Mouse (Mus musculus): ENCODE results near the gene Prkd2.

DNA sequence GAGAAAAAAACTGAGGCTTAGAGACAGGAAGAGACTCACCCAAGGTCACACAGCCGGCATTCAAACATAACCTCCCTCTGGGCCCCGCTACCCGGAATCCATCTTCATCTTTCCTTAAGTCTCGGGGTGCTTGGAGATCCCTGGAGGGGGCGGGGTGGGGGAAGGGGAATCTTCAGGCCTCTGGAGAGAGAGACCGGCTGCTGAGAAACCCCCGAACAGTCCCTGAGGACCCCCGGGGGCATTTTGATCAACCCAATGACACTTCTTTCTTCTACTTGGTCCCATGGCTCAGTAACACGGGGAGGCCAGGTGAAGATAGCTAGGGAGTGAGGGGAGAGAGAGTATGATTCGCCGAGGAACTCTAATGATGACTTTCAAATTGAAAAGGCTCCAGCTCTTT is 33.3 kb downstream of the Prkd2 start:
- TF ChIP-seq MYOD1 (IDR thresholded peaks at IDR 0.05; ENCODE audit: control insufficient read depth, insufficient read length, low read depth) (no peak), CTCF (IDR thresholded peaks at IDR 0.05; ENCODE audit: control insufficient read depth, insufficient read depth, insufficient read length) (no peak), MYOG (IDR thresholded peaks at IDR 0.05; ENCODE audit: control insufficient read depth, extremely low read depth, insufficient read length) (no peak)

All from C2C12 (cell line).